Mouse (Mus musculus) cerebral cortex, adult 2 months (tissue): ENCODE results near the gene Ccnt2.

Source experiments
- WGBS: fragments of 180-500 bp; shearing (Covaris S2); methylation state at CpG from one replicate; pipeline ENCODE4 v1.1.7; 2018; 5-methylcytosine and 5-hydroxymethylcytosine counted together

Ccnt2 gene

DNA sequence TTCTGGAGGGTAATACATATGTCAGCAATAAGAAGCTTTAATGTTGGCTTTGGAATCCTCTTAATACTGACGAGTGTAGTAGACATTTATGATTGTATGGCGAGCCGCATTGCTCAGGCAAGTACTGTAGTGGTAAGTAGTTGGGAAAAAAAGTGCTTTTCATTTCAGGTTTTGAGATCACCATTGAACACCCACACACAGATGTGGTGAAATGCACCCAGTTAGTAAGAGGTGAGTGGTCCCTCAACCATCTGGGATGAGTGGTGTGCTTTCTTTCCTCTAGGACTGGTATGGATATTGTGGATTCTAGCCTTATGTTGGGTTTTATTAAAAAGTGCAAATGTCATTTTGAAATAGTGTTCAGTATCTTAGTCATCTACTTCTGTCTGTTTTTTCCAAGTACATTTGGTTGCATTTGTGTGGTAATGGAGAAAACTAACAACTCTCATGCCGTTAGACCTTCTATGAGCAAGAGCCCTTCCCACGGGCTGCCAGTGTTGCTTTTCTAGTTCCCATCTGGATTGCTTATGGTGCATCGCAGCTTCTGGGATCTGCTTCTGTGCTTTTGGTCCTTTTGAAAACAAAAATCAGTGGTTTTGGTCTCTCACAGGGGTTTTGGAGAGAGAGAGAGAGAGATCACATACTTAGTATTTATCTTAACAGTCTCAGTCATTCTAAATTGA lies 21.3 kb downstream of the Ccnt2 start:
- WGBS, result 43% methylated on average over 6 of the region's 6 CpGs

DNA sequence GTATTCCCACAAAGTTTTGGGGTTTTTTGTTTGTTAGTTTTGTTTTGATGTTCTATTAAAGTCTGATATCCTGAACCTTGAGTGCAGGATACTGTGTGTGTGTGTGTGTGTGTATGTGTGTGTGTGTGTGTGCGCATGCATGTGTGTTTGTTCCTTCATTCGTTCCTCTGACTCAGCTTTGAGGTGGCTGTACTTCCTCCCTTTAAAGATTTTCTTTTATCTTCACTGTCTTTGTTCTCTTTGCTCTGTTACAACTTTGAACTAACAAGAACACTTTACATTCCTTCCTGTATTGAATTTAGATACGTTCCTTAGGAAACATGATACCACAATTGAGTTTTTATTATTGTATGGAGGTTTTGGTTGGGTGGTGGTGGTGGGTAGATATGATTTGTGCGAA lies 22.4 kb downstream of the Ccnt2 start:
- WGBS, result 55% methylated on average over 4 of the region's 4 CpGs

DNA sequence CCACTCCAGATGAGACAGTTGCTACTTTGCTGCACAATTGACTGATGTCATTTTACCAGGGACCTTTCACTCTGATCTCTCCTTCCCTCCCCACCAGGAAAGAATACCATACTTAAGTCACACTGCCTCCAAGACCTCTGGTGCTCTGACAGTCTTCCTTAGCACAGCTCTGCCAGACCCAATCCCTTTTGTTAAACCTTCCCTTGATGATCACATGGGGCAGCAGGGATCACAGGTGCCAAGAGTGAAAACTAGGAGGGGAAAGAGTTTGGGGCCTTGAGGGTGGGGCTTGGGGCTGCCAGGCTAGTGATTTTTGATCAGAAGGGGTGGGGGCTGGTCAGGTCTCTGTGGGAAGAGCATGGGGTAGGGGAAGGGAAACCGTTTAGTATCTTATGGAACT lies 22.8 kb downstream of the Ccnt2 start:
- WGBS, result 79% methylated on average over 1 of the region's 1 CpGs

DNA sequence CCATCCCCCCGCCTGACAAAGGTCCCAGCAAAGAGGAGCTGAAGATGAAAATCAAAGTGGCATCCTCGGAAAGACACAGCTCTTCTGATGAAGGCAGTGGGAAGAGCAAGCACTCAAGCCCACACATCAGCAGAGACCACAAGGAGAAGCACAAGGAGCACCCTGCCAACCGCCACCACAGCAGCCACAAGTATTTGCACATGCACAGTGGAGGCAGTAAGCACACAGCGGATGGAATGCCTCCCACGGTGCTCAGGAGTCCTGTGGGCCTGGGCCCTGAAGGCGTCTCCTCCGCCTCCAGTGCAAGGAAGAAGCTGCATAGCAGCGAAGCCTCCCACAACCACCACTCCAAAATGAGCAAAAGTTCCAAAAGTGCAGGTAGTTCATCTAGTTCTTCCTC lies 29.0 kb downstream of the Ccnt2 start:
- WGBS, result 72% methylated on average over 8 of the region's 8 CpGs

DNA sequence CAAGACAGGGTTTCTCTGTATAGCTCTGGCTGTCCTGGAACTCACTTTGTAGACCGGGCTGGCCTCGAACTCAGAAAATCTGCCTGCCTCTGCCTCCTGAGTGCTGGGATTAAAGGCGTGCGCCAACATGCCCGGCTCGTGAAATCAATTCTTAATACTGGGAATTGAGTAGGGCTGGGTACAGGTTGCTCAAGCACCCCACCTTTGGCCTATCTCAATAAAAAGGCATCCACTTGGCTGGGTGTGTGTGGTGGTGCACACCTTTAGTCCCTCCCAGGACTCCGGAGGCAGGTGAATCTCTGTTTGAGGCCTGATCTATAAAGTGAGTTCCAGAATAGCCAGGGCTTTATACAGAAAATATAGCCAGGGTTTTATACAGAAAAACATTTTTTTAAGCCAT lies 34.7 kb downstream of the Ccnt2 start:
- WGBS, result 94% methylated on average over 7 of the region's 7 CpGs

DNA sequence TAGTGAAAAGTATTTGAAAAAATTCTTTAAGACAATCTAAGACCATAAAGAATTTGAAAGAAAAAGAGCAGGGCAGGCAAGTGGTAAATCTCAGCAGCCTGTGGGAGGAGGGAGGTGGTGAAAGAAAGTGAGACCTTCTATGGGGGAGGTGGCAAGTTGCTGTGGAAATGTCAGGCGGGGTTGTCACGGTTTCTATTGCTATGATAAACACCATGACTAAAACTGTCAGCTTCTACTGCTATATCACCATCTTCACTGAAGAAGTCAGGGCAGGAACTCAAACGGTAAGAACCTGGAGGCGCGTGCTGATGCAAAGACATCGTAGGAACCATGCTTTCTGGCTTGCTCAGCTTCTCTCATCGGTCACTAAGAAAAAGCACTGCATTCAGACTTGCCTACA lies 39.0 kb downstream of the Ccnt2 start:
- WGBS, result 44% methylated on average over 7 of the region's 7 CpGs

DNA sequence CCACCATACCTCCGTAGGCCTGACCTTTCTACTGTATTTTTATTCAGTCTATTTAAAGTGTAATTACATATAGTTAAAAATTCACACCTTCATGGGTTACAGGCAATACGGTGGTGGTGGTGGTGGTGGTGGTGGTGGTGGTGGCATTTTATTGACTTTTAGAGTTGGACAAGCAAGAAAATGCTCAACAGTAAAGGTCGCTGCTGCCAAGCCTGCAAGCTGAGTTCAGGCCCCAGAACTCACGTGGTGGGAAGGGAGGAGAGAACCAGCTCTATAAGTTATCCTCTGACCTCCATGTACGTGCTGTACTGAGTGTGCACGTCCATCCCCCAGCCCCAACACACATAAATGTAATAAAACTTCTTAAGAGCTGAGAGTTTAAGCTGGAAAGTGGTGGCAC lies 42.4 kb downstream of the Ccnt2 start:
- 89% methylated on average over 6 of the region's 6 CpGs for WGBS

DNA sequence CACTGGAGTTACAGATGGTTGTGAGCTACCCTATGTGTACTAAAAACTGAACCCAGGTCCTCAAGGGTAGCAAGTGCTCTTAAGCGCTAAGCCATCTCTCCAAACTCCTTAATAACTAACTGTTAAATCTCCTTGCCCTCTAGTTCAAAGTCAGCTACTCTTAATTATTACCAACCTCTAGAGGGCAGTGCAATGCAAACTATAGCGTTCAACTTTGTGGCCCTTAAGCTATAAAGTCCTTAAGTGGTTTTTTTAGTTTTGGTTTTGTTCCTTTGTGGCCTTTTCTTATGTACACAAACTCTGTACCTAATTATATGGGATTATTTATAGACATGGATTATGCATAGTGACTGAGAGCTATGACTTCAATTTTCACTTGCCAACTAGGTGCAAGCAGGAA lies 53.4 kb downstream of the Ccnt2 start:
- WGBS, result 15% methylated on average over 2 of the region's 2 CpGs

DNA sequence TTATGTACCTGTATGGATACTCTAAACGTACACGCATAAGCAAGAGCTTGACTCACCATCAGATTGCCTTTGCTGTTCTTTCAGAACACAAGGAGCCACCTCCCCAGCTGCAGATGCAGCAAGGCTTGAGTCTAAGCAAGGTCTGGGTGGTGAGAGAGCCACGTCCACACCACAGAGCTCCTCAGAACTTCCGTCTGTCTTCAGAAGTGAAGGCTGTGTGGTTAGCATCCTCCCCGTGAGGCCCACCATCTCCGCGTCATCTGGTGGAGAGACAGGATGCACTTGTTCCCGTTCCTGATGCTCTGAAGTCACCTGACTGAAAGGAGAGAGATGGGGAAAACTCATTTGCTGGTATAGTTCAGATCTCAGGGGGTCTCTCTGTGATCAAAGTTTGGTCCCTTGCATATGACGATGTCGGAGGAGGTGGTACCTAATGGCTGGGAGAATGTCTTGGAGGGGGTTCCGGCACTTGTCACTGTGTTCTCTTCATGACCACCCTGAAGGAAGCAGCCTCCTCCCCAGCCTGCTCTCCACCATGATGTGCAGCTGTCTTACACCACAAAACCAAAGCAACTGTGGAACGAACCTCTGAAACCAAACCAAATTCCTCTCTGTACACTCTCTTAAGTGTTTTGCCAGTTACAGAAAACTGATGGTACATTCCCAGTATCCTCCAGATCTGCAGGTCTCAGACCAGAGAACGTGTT lies 56.4 kb downstream of the Ccnt2 start:
- 86% methylated on average over 13 of the region's 13 CpGs for WGBS

DNA sequence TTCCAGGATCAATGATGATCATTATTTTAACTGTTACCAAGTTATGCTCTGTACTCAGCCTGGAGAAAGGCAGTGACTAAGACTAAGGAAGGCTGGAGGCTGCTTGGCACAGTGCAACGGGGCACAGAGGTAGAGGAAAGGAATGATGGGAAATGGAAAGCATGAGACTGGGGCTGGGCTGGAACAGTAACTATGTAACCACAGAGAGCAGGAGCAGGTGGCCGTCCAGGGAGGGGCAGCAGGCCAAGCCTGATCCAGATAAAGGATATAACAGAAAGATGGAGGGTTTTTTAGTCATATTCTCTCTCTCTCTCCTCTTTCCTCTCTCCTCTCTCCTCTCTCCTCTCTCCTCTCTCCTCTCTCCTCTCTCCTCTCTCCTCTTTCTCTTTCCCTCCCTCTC lies 59.8 kb downstream of the Ccnt2 start:
- 49% methylated on average over 2 of the region's 2 CpGs for WGBS

DNA sequence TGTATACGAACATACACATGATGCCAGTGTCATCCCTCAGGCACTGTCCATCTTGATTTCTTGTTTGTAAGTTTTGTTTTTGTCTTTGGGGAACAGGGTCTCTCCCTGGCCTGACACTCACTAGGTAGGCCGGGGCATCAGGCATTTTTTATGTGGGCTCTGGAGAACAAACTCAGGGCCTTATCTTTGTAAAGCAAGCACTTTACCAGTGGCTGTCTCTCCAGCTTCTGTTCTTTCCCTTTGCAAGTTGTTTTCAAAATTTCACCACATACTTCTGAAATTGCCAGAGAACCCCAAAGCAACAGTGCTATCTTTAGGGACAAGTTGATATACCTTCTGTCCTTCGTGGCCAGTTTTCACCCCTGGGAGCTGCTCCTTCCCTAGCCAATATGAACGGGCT lies 60.2 kb downstream of the Ccnt2 start:
- 79% methylated on average over 4 of the region's 4 CpGs for WGBS

DNA sequence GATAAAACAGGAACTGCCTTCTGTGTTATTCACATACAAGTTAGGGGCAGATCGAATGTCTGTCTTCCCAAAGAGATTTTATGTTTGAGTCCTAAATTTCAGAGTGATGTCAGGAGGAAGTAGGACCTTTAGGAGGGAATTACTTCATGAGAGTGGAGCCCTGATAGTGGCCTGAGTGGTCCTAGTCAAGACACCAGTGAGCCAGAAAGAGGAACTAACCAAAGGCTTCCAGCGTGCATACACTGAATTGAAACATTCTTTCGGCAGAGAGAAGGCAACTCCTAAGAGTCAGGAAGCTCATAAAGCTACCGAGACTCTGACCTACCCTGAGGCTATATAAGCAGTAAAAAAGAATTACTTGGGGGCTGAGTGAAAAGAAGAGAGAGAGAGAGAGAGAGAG lies 62.7 kb downstream of the Ccnt2 start:
- WGBS, result 78% methylated on average over 4 of the region's 4 CpGs

DNA sequence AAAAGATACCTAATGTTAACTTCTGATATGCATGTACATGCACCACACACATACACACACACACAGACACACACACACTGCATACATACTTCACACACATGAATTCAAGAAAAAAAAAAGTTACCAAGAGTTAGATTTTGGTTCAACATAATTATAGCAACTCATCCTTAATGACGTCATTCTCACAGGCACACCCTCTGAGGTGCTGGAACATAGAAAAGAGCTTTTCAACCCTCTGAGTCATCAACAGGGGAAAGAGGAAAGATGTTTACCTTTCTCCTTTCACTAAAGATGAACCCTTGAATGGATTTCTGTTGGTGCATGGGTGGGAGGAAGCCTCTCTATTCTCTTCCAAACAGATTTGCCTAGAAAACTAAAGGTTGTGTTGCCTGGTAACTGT lies 64.6 kb downstream of the Ccnt2 start:
- WGBS, result 37% methylated on average over 1 of the region's 1 CpGs

DNA sequence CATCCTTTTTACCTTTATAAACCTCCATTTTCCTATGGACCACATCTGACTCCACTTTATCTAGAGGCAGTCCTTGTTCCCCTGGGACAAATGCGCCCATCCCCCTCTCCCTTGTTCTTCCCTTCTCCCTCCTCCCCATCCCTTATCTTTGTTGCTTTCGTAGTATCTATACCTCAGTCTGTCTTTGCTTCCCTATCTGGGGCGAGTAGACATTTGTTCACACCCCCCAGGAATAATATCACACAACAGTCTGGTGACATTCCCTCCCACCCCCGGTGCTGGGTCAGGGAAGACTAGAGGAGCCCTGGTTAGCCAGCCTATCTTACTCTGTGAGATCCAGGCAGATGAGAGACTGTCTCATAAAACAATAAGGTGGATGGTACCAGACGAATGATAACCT lies 71.5 kb downstream of the Ccnt2 start:
- WGBS, result 92% methylated on average over 5 of the region's 5 CpGs

DNA sequence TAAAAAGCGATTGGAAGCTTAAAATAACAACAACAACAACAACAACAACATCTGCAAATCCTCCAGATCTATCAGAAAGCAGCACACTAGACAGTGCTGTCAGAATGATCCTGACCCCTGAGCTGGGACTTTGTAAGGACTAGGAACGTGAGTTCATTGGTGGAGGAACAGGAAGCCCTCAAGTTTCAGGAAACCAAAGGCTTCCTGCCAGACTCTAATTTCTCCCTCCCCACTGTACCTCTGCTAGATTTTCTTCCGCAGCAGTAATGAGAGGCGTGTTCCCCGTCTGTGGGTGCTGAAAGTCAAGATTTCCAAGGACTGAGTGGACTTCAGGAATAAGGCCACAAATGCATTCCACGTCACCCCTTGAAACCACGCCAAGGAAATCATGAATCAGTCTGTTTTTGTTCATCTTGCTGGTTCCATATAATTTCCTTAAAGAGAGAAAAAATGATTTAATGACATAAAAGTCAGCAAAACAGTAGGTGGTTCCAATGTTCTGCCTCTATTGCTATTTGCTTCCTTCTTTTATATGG lies 76.2 kb downstream of the Ccnt2 start:
- WGBS, result 73% methylated on average over 7 of the region's 7 CpGs

DNA sequence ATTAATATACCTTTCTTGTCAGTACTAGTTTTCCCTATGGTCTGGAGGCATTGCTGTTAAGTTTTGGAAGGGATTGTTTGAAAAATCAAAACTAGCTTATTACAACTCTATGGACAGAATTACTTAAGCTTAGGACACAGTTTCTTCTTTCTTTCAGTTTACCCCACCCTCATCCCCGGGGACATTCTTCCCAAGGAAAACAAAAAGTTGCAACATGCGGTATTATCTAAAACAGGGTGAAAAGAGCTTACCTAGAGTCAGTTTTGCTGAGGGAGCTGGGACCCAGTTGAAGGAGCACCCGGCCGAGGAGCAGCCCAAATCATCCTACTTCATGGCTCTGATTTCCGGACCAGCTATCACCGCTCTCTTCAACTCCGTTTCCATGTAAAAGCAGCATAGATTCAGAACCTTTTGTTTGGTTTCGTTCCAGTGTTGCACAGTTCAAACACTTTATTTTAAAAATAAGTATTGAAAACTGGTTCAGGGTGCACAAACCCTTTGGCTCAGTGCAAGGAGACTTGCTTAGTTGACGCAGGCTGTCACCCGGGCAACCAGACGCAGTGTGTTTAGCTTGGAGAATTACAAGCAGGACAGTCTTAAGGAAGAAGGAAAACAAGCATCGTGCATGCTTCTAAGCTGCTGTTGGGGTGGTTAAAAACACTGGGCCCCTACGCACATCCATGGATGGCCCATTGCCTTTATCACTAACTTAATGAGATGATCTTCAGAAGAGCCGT lies 80.7 kb downstream of the Ccnt2 start, which contains the start of gene Map3k19:
Map3k19 (minus strand) TSS at position 546 of the 737 bp plus-strand sequence.
- WGBS, result 51% methylated on average over 14 of the region's 14 CpGs
